Mouse (Mus musculus) embryonic facial prominence, embryonic 11.5 days (tissue): ENCODE data around the gene Lilrb4a. TPM values are rescaled to one million over a fixed set of nuclear protein-coding genes. Genes with fewer than 3 reads are reported as not detected.

Experiments used
- polyA plus RNA-seq: library from polyadenylated mRNA; unstranded; fragments of >200 nt; fragmentation: Nextera tagmentation; extraction: Ambion mirVana; gene quantifications from 2 replicates; pipeline ENCODE4 v1.2.1, GENCODE M21; 2014

Gene Lilrb4a
- polyA plus RNA-seq, 1 experiment from 2014 or later: 1.1 TPM

Other genes starting within 250 kb of the Lilrb4a start
- 0.74 TPM in 1 of 2 replicates, not detected in the other for gene Gm49339, start 10.3 kb upstream of the Lilrb4a start, polyA plus RNA-seq
- 0.06 TPM in 1 of 2 replicates, not detected in the other for gene Lilr4b, start 10.3 kb upstream of the Lilrb4a start, polyA plus RNA-seq
- gene Fam162b, start 99.6 kb downstream of the Lilrb4a start, polyA plus RNA-seq: 3.0 and 3.3 TPM in 2 replicates
- gene Gprc6a, start 140.5 kb downstream of the Lilrb4a start, polyA plus RNA-seq: not detected in 2 replicates
- 0.11 TPM in 1 of 2 replicates, not detected in the other for gene Rfx6, start 186.8 kb downstream of the Lilrb4a start, polyA plus RNA-seq